Mouse (Mus musculus): ENCODE results near the gene Cnot2.

- no peak for TF ChIP-seq POLR2A (IDR thresholded peaks at IDR 0.05; ENCODE audit: borderline replicate concordance, insufficient read depth, low read length)
- TF ChIP-seq CTCF (IDR thresholded peaks at IDR 0.05; ENCODE audit: borderline replicate concordance, insufficient read depth, low read depth, low read length), result no peak
Measured at GRCm38 (mm10) chr10:116515158-116515557, 66.2 kb downstream of the Cnot2 start.

Measured in cerebellum, adult 2 months (tissue).